Mouse (Mus musculus): ENCODE results near the gene Ppara. TPM values are rescaled to one million over a fixed set of nuclear protein-coding genes. Genes with fewer than 3 reads are reported as not detected.

Ppara gene
- polyA plus RNA-seq, 1 experiment = not detected

GRCm38 (mm10) chr15:85715059-85715458 lies 19.7 kb upstream of the Ppara start:
- no peak overlapping the region for H3K4me3 ChIP-seq (ENCODE audit: insufficient read depth, low read depth, low read length)
- WGBS = 88% methylated on average over 3 of the region's 3 CpGs
- TF ChIP-seq POLR2A (IDR thresholded peaks at IDR 0.05; ENCODE audit: insufficient read depth, low read depth, low read length) (no peak), CTCF (IDR thresholded peaks at IDR 0.05; ENCODE audit: insufficient read depth, low read depth, low read length) (no peak)
- H3K27ac ChIP-seq (ENCODE audit: insufficient read depth, low read depth, low read length) = no peak overlapping the region
- peaks cover 16% of the 10 kb centered on the region for H3K4me1 ChIP-seq (ENCODE audit: control insufficient read depth, insufficient read depth, low read length)

GRCm38 (mm10) chr15:85716045-85716444 lies 18.7 kb upstream of the Ppara start:
- Histone ChIP-seq H3K4me1 (ENCODE audit: control insufficient read depth, insufficient read depth, low read length) (peaks cover 11% of the 10 kb centered on the region), H3K27ac (ENCODE audit: insufficient read depth, low read depth, low read length) (no peak overlapping the region), H3K4me3 (ENCODE audit: insufficient read depth, low read depth, low read length) (no peak overlapping the region)
- 5% methylated on average over 7 of the region's 7 CpGs for WGBS
- TF ChIP-seq CTCF (IDR thresholded peaks at IDR 0.05; ENCODE audit: insufficient read depth, low read depth, low read length) = 0 out of 2 replicates have a peak, but pooled peaks have one; percentile 30
- no peak for TF ChIP-seq POLR2A (IDR thresholded peaks at IDR 0.05; ENCODE audit: insufficient read depth, low read depth, low read length)

GRCm38 (mm10) chr15:85716591-85716990 lies 18.2 kb upstream of the Ppara start:
- Histone ChIP-seq H3K27ac (ENCODE audit: insufficient read depth, low read depth, low read length) (no peak overlapping the region), H3K4me3 (ENCODE audit: insufficient read depth, low read depth, low read length) (no peak overlapping the region), H3K4me1 (ENCODE audit: control insufficient read depth, insufficient read depth, low read length) (peaks cover 11% of the 10 kb centered on the region)
- 84% methylated on average over 5 of the region's 5 CpGs for WGBS
- no peak for TF ChIP-seq POLR2A (IDR thresholded peaks at IDR 0.05; ENCODE audit: insufficient read depth, low read depth, low read length)
- no peak for TF ChIP-seq CTCF (IDR thresholded peaks at IDR 0.05; ENCODE audit: insufficient read depth, low read depth, low read length)

- H3K4me3 ChIP-seq (ENCODE audit: insufficient read depth, low read depth, low read length) = no peak overlapping the region
- TF ChIP-seq CTCF (IDR thresholded peaks at IDR 0.05; ENCODE audit: insufficient read depth, low read depth, low read length) (no peak), POLR2A (IDR thresholded peaks at IDR 0.05; ENCODE audit: insufficient read depth, low read depth, low read length) (no peak)
- H3K27ac ChIP-seq (ENCODE audit: insufficient read depth, low read depth, low read length) = no peak overlapping the region
- WGBS = 83% methylated on average over 4 of the region's 4 CpGs
- H3K4me1 ChIP-seq (ENCODE audit: control insufficient read depth, insufficient read depth, low read length) = peaks cover 9% of the 10 kb centered on the region
Measured at GRCm38 (mm10) chr15:85717008-85717407, 17.8 kb upstream of the Ppara start.

GRCm38 (mm10) chr15:85717800-85718199 lies 17.0 kb upstream of the Ppara start:
- Histone ChIP-seq H3K4me1 (ENCODE audit: control insufficient read depth, insufficient read depth, low read length) (peaks cover under 1% of the 10 kb centered on the region), H3K27ac (ENCODE audit: insufficient read depth, low read depth, low read length) (no peak overlapping the region), H3K4me3 (ENCODE audit: insufficient read depth, low read depth, low read length) (no peak overlapping the region)
- WGBS = 86% methylated on average over 2 of the region's 2 CpGs
- TF ChIP-seq CTCF (IDR thresholded peaks at IDR 0.05; ENCODE audit: insufficient read depth, low read depth, low read length) = no peak
- TF ChIP-seq POLR2A (IDR thresholded peaks at IDR 0.05; ENCODE audit: insufficient read depth, low read depth, low read length) = no peak

- TF ChIP-seq POLR2A (IDR thresholded peaks at IDR 0.05; ENCODE audit: insufficient read depth, low read depth, low read length) (no peak), CTCF (IDR thresholded peaks at IDR 0.05; ENCODE audit: insufficient read depth, low read depth, low read length) (no peak)
- no peak overlapping the region for H3K27ac ChIP-seq (ENCODE audit: insufficient read depth, low read depth, low read length)
- H3K4me1 ChIP-seq (ENCODE audit: control insufficient read depth, insufficient read depth, low read length) = no peaks in the 10 kb centered on the region
- 89% methylated on average over 7 of the region's 7 CpGs for WGBS
- H3K4me3 ChIP-seq (ENCODE audit: insufficient read depth, low read depth, low read length) = no peak overlapping the region
Measured at GRCm38 (mm10) chr15:85719017-85719416, 15.8 kb upstream of the Ppara start.

- TF ChIP-seq CTCF (IDR thresholded peaks at IDR 0.05; ENCODE audit: insufficient read depth, low read depth, low read length) = no peak; the same call in 1 of the 2 replicates
- TF ChIP-seq POLR2A (IDR thresholded peaks at IDR 0.05; ENCODE audit: insufficient read depth, low read depth, low read length) = no peak
- Histone ChIP-seq H3K4me3 (ENCODE audit: insufficient read depth, low read depth, low read length) (no peak overlapping the region), H3K4me1 (ENCODE audit: control insufficient read depth, insufficient read depth, low read length) (peaks cover 10% of the 10 kb centered on the region), H3K27ac (ENCODE audit: insufficient read depth, low read depth, low read length) (no peak overlapping the region)
- WGBS = 68% methylated on average over 6 of the region's 6 CpGs
Measured at GRCm38 (mm10) chr15:85720366-85720841, 14.4 kb upstream of the Ppara start.

GRCm38 (mm10) chr15:85724271-85725165 lies 10.3 kb upstream of the Ppara start:
- no peak overlapping the region for H3K27ac ChIP-seq (ENCODE audit: insufficient read depth, low read depth, low read length)

GRCm38 (mm10) chr15:85728224-85728623 lies 6.6 kb upstream of the Ppara start:
- no peak overlapping the region for H3K27ac ChIP-seq (ENCODE audit: insufficient read depth, low read depth, low read length)
- whole genome bisulfite sequencing = 91% methylated on average over 5 of the region's 5 CpGs
- no peak for TF ChIP-seq POLR2A (IDR thresholded peaks at IDR 0.05; ENCODE audit: insufficient read depth, low read depth, low read length)
- H3K4me3 ChIP-seq (ENCODE audit: insufficient read depth, low read depth, low read length) = no peak overlapping the region
- H3K4me1 ChIP-seq (ENCODE audit: control insufficient read depth, insufficient read depth, low read length) = peaks cover 10% of the 10 kb centered on the region

More at GRCm38 (mm10) chr15:85724271-85725165, 10.3 kb upstream of the Ppara start:
- Histone ChIP-seq H3K4me3 (ENCODE audit: insufficient read depth, low read depth, low read length) (no peak overlapping the region), H3K4me1 (ENCODE audit: control insufficient read depth, insufficient read depth, low read length) (peaks cover 10% of the 10 kb centered on the region)
- TF ChIP-seq CTCF (IDR thresholded peaks at IDR 0.05; ENCODE audit: insufficient read depth, low read depth, low read length) = no peak
- no peak for TF ChIP-seq POLR2A (IDR thresholded peaks at IDR 0.05; ENCODE audit: insufficient read depth, low read depth, low read length)
- WGBS = 52% methylated on average over 11 of the region's 11 CpGs

Data from olfactory bulb, adult 2 months (tissue).